Mouse (Mus musculus) stomach, postnatal 0 days (tissue): ENCODE data around the gene Taf3. TPM values are rescaled to one million over a fixed set of nuclear protein-coding genes. Genes with fewer than 3 reads are reported as not detected.
A peak's percentile ranks its signal among the peaks of the same experiment; 100 is the strongest.

Source experiments
- ATAC-seq: fragments of 200-750 bp; cut with Nextera tagmentation; 2 replicates; pipeline ENCODE4 v1.8.0; 2017; ENCODE audit not compliant: low FRiP score, low TSS enrichment
- DNase-seq: peaks from one replicate; pipeline ENCODE4 v3.0.0-alpha.2; 2016; ENCODE audit warnings: low spot score
- H3K27ac ChIP-seq: fragments of 300-500 bp; sonication (generic); replicated peaks from 2 replicates; pipeline ENCODE4 v1.5.1; 2014; ENCODE audit warnings: mild to moderate bottlenecking, control low read depth
- H3K27me3 ChIP-seq: fragments of 300-500 bp; sonication (generic); 2 replicates; pipeline ENCODE4 v1.6.1; 2014; ENCODE audit warnings: low read length; ENCODE audit not compliant: control insufficient read depth, insufficient read depth
- H3K36me3 ChIP-seq: fragments of 300-500 bp; sonication (generic); 2 replicates; pipeline ENCODE4 v1.6.1; 2014; ENCODE audit warnings: low read length, mixed read lengths; ENCODE audit not compliant: control insufficient read depth, insufficient read depth
- H3K4me1 ChIP-seq: fragments of 300-500 bp; sonication (generic); replicated peaks from 2 replicates; pipeline ENCODE4 v1.6.1; 2014; ENCODE audit warnings: antibody characterized with exemption; ENCODE audit not compliant: control insufficient read depth, insufficient read depth
- H3K4me2 ChIP-seq: fragments of 300-500 bp; sonication (generic); replicated peaks from 2 replicates; pipeline ENCODE4 v1.6.1; 2014; ENCODE audit warnings: low read depth, mild to moderate bottlenecking, control low read depth, moderate library complexity
- H3K4me3 ChIP-seq: fragments of 300-500 bp; sonication (generic); 2 replicates; pipeline ENCODE4 v1.5.1; 2014; ENCODE audit warnings: low read depth, low read length, control low read depth
- H3K9ac ChIP-seq: fragments of 300-500 bp; sonication (generic); 2 replicates; pipeline ENCODE4 v1.6.1; 2014; ENCODE audit warnings: mild to moderate bottlenecking, low read length, control low read depth, mixed read lengths
- H3K9me3 ChIP-seq: fragments of 300-500 bp; sonication (generic); 2 replicates; pipeline ENCODE4 v1.6.1; 2016; ENCODE audit warnings: low read length; ENCODE audit not compliant: control insufficient read depth
- CTCF ChIP-seq: IDR thresholded peaks from 2 replicates; pipeline ENCODE4 v1.5.1; 2016; ENCODE audit warnings: antibody characterized with exemption, low read depth, mild to moderate bottlenecking, moderate library complexity
- EP300 ChIP-seq: optimal IDR thresholded peaks from 2 replicates; pipeline ENCODE3; 2016; ENCODE audit warnings: antibody characterized with exemption
- WGBS: fragments of 180-500 bp; shearing (Covaris S2); extraction: QIAGEN DNeasy Blood & Tissue Kit; methylation state at CpG from one replicate; pipeline ENCODE4 v1.1.7; 2014; 5-methylcytosine and 5-hydroxymethylcytosine counted together
- polyA plus RNA-seq: library from polyadenylated mRNA; unstranded; fragments of >200 nt; fragmentation: Nextera tagmentation; extraction: Ambion mirVana; gene quantifications from 2 replicates; pipeline ENCODE4 v1.2.1, GENCODE M21; 2015

The Taf3 gene
- polyA plus RNA-seq, 1 experiment from 2014 or later = 4.9 TPM

- DNase-seq (no peak), ATAC-seq (no peak)
- no peak overlapping the region for H3K27ac ChIP-seq
- peak; percentile 27; the same call in 1 of the 2 replicates for TF ChIP-seq CTCF
- no peak for TF ChIP-seq EP300
- H3K4me3 ChIP-seq = no peak overlapping the region
- H3K9ac ChIP-seq = no peak overlapping the region
- no peaks in the 10 kb centered on the region for H3K36me3 ChIP-seq
- no peaks in the 10 kb centered on the region for H3K27me3 ChIP-seq
- H3K9me3 ChIP-seq = no peaks in the 10 kb centered on the region
- no peaks in the 10 kb centered on the region for H3K4me1 ChIP-seq
- WGBS = 91% methylated on average over 1 of the region's 1 CpGs
- no peak overlapping the region for H3K4me2 ChIP-seq
These were observed 105.4 kb downstream of the Taf3 start for GRCm38 (mm10) chr2:9943011-9943410.

DNA sequence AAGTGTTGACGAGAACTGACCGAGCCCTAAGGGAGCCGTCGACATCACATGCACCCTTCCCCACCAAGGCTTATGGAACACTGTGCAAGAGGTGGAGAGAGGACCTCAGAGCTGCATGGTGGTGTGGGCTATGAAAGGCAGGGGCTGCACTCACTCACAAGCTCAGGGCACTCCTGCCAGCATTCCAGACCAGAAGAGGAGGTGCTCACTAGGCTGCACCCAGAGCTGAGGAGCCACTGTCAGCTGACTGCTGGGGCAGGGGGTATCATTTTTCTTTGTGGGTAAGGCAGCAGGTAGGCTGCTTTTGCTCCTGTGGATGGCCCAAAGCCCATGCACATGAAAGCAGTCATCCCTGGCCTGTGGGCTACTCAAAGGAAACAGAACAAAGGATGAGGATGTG, 109.1 kb downstream of the Taf3 start:
- Histone ChIP-seq H3K4me3 (no peak overlapping the region), H3K36me3 (no peaks in the 10 kb centered on the region), H3K4me1 (no peaks in the 10 kb centered on the region), H3K27me3 (no peaks in the 10 kb centered on the region), H3K9me3 (no peaks in the 10 kb centered on the region), H3K4me2 (no peak overlapping the region), H3K9ac (no peak overlapping the region), H3K27ac (no peak overlapping the region)
- TF ChIP-seq EP300 (no peak), CTCF (no peak)
- 77% methylated on average over 4 of the region's 4 CpGs for WGBS
- DNase-seq = no peak
- no peak for ATAC-seq

DNA sequence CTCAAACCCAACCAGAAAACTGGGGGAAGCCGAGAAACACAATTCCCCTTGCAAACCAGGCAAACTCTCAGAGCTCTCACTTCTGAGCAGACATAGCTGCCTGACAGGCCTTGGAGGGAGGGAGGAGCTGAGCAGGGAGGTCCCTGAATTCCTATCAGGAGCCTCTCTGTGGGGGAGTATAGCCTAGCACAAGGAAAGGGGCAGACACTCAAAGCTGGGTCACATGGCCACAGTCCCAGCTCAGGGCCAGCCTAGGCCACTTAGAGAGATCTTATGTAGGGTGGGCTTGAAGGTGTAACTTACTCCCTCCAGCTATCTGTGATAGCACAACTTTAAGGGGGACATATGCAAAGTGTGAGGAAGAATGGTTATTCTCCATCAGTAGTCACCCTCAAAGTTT, 112.4 kb downstream of the Taf3 start:
- Histone ChIP-seq H3K4me3 (no peak overlapping the region), H3K27ac (no peak overlapping the region), H3K36me3 (no peaks in the 10 kb centered on the region), H3K9me3 (no peaks in the 10 kb centered on the region), H3K9ac (no peak overlapping the region), H3K4me1 (no peaks in the 10 kb centered on the region), H3K4me2 (no peak overlapping the region), H3K27me3 (no peaks in the 10 kb centered on the region)
- ATAC-seq (no peak), DNase-seq (no peak)
- no peak for TF ChIP-seq CTCF
- TF ChIP-seq EP300 = no peak
- WGBS = 40% methylated on average over 1 of the region's 1 CpGs

GRCm38 (mm10) chr2:9926905-9927283, 121.5 kb downstream of the Taf3 start:
- H3K27ac ChIP-seq = no peak overlapping the region
- H3K9ac ChIP-seq = no peak overlapping the region
- DNase-seq = no peak
- no peak overlapping the region for H3K4me2 ChIP-seq
- WGBS = 73% methylated on average over 4 of the region's 4 CpGs
- H3K36me3 ChIP-seq = no peaks in the 10 kb centered on the region
- no peaks in the 10 kb centered on the region for H3K9me3 ChIP-seq
- no peaks in the 10 kb centered on the region for H3K4me1 ChIP-seq
- H3K4me3 ChIP-seq = no peak overlapping the region
- TF ChIP-seq EP300 (no peak), CTCF (no peak)
- no peaks in the 10 kb centered on the region for H3K27me3 ChIP-seq
- no peak for ATAC-seq

GRCm38 (mm10) chr2:9926194-9926904, 122.0 kb downstream of the Taf3 start:
- WGBS = 47% methylated on average over 7 of the region's 7 CpGs
- DNase-seq = no peak

DNA sequence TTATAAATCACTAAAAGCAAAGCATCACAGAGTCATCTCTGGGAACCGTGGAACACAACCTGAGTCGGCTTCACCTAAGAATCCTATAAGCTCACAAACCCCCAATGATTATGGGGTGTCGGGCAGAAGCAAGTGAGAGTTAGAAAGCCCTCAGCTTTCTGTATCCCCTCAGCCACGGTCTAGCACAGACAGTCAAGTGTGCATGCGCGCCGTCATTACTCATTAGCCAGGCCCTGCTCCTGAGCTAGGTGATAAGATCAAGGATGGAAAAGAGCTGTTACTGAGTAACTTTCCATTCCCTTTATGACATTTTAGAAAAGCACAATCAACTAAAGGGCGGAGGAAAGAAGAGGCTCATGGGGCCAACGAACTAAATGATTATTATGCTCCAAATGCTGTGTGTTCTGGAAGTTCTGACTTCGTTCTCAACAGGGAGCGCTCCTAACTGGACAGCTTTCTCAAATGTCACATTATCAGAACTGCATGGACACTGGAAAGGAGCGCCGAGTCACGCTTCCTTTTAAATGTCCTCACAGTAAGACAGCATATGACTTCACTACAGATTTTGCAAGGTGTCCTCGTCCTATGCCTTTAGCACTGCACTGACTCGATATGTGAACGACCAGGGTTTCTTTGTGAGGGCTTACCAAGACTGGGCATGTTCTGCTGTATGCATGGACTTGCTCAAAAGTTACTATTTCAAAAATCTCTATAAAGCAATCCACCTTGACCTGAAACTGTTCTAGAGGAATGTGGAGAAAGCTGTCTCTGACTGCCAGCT, 129.5 kb downstream of the Taf3 start:
- Histone ChIP-seq H3K36me3 (0 out of 2 replicates have a peak, but pooled peaks cover 2% of the 10 kb centered on the region), H3K9me3 (no peaks in the 10 kb centered on the region), H3K27ac (peak overlapping the region; percentile 35; the same call in 1 of the 2 replicates), H3K27me3 (no peaks in the 10 kb centered on the region), H3K4me3 (no peak overlapping the region), H3K4me2 (0 out of 2 replicates have a peak overlapping the region, but pooled peaks have one; percentile 11), H3K9ac (no peak overlapping the region), H3K4me1 (no peaks in the 10 kb centered on the region)
- ATAC-seq (peak; percentile 88), DNase-seq (peak; percentile 59)
- TF ChIP-seq EP300 = no peak
- 62% methylated on average over 17 of the region's 17 CpGs for WGBS

More at GRCm38 (mm10) chr2:9926194-9926904, 122.0 kb downstream of the Taf3 start:
- Histone ChIP-seq H3K36me3 (no peaks in the 10 kb centered on the region), H3K9ac (no peak overlapping the region), H3K4me2 (no peak overlapping the region), H3K4me1 (no peaks in the 10 kb centered on the region), H3K9me3 (no peaks in the 10 kb centered on the region), H3K27me3 (no peaks in the 10 kb centered on the region), H3K27ac (no peak overlapping the region), H3K4me3 (no peak overlapping the region)
- peak; percentile 12; the same call in 1 of the 2 replicates for TF ChIP-seq CTCF
- TF ChIP-seq EP300 = no peak
- ATAC-seq = 0 out of 2 replicates have a peak, but pooled peaks have one; percentile 18
